Mouse (Mus musculus) adrenal gland, adult 2 months (tissue): ENCODE measurements around the gene Tex35. TPM values are rescaled to one million over a fixed set of nuclear protein-coding genes. Genes with fewer than 3 reads are reported as not detected.
A peak's percentile ranks its signal among the peaks of the same experiment; 100 is the strongest.

ENCODE experiments used
- DNase-seq: peaks from one replicate; pipeline ENCODE4 v3.0.0; 2021
- polyA plus RNA-seq: library from polyadenylated mRNA; depleted of rRNA; stranded (reverse); fragments of >200 nt; gene quantifications from 2 replicates; pipeline ENCODE4 v1.2.3, GENCODE M21; 2012
- total RNA-seq, 2 experiments: library from RNA; stranded (reverse); gene quantifications; 2 replicates each; pipeline ENCODE4 v1.2.3; 2021

Gene Tex35
- total and polyA plus RNA-seq, 3 experiments = not detected

- DNase-seq = peak; percentile 38
These were observed 27.2 kb downstream of the Tex35 start for GRCm38 (mm10) chr1:157081076-157081804.

DNA sequence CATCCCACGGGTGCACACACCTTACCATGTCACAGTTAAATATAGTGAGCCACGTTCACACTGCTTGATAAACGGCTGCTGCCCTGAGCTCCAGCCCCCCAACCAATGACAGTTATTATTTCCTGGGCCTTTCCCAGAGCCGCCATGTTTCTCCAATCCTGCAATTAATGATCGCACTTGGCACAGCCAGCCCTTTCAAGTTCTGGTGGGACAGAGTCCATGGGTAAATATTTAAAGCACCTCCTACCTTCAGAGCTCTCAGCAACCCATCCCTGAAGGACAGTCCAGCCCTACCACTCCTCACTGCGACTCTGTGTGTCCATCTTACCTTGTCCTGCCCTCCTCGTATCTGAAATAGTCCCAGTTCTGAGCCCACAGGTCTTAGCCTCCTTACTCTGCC lies 28.4 kb downstream of the Tex35 start:
- DNase-seq = no peak

GRCm38 (mm10) chr1:157079384-157080025 lies 29.0 kb downstream of the Tex35 start:
- DNase-seq = peak; percentile 64

DNA sequence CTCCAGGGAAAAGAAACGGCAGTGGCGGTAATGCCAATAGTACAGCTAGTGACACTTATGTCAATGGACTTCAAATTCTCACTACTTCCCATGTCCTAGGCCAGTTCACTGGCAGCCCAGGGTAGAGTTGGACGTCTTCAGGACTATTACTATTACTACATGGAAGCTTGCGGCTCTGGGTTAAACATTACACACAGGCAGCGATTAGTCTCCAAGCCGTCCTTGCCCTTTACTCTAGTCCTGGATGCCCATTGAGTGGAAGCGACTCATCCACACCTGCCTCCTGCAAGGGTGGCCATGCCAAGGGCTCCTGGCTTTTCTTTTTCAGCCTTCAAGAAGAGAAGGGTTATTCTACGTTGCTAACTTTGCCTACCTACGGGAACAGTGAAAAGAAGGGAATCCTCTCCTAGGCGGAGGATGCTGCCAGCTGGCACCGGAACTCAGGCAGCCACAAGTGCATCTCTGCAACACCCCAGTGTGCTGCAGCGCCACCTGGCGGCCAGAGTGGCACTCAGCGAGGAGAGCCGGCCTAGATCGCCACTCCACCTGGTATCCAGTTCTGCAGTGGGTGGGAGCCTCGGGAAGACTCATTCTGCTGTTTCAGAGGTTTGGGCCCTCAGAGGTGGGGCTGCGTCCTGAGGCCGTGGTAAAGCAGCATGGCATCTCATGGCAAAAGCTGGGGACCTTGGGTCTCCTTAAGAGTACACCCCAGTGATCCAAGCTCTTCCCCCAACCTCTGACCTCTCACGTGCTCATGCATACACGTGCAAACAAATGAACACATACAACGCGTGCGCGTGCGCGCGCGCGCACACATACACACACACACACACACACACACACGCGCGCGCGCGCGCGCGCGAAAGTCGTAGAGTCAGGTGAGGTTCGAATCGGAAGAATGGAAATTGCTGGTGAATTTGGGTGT lies 31.4 kb downstream of the Tex35 start:
- DNase-seq = peak; percentile 91

DNA sequence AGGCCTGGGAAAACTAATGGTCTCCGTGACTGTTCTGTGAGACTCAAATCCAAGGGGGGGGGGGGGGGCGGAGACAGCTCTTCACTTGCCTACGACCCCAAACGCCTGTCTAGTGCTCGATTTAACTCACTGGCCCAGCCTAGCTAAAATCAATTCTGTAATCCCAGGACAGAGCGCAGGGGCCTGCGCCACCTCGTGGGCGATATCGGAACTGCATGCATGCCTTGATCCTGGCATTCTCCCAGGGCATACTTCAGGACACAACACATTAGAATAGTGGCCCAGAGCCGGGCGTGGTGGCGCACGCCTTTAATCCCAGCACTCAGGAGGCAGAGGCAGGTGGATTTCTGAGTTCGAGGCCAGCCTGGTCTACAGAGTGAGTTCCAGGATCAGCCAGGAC lies 32.2 kb downstream of the Tex35 start:
- DNase-seq = peak; percentile 88

GRCm38 (mm10) chr1:157074937-157075336 lies 33.5 kb downstream of the Tex35 start:
- DNase-seq = peak; percentile 77

DNA sequence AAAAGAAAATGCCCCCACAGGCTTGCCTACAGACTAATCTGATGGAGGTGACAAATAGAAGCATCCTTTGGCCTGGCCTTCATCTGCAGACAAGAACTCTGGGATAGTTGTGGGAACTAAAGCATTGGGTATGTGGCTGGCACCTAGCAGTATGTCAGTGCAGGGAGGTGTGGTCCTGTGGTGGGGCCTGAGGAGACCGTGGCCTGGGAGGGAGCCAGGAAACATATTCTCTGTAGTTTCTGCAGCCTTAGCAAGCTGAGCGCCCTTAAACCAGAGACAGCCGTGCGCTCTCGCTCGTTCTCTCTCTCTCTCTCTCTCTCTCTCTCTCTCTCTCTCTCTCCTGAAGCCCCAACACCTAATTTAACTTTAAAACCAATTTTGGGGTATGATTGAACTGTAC lies 34.1 kb downstream of the Tex35 start:
- no peak for DNase-seq

DNA sequence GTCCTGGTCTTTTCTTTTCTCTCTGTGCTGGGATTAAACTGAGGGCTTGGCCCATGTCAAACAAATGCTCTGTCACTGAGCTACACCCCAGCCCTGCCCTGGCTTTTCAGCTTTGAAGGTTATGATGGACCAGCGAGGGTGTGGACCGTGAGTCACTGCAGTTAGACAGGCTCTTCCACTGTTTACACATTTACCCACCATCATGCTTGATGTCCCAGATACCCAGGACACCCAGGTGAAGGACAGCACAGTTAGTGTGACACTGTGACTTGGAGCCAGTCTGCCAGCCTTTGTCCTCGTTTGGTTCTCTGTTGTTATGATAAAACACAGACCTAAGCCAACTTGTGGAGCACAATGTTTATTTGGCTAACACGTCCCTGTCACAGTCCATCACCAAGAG lies 34.9 kb downstream of the Tex35 start:
- peak; percentile 74 for DNase-seq

DNA sequence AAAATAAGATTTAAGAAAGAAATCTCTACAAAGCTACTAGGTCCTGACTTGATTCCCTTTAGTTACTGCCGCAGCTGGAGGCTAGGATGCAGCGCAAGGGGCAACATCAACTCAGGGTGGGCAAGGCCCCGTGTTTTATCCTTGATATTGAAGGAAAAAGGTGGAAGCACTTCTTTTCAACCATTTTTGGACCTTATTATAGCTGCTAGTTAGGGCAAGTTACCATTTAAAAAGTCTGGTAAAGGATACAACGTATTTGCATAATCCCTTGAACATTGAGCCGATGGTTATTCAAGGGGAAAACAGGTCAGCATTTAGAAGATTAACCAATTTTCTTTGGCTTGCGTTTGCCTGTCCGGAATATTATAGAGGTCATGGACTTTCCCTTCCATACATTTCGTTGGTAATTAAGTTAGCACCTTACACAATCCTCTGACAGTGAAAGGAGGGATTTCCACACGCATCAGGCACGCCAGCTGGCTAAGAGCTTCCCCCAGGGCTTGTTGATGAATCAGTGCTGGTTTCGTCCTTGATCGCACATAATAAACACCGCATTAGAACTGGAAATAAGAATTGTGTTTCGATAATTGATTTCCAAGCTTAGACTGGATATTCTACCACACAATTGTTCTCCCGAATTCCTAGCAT lies 39.2 kb downstream of the Tex35 start:
- DNase-seq = no peak

DNA sequence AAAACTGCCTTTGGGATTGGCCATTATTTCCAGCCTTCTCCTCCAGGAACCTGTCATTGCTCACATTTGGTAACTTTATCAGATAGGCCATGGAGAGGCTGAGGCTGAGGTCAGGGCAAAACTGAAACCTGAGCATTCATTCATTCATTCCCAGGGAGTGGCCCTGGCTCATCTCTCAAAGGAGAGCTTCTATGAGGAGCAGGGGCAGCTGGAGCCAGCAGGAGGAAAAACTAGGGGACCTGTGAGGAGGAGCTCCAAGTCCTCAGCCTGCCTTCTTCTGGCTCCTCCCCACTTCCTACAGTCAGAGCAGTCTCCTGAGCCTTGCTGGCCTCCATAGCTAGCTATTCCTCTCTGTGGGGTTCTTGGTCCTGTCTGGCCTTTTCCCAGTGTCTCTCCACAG lies 40.2 kb downstream of the Tex35 start:
- DNase-seq = no peak

- no peak for DNase-seq
These were observed 42.4 kb downstream of the Tex35 start for GRCm38 (mm10) chr1:157065819-157066730.

- peak; percentile 35 for DNase-seq
These were observed 45.0 kb downstream of the Tex35 start for GRCm38 (mm10) chr1:157063318-157064115.

GRCm38 (mm10) chr1:157062445-157062825 lies 46.0 kb downstream of the Tex35 start:
- DNase-seq = peak; percentile 47

GRCm38 (mm10) chr1:157061800-157062444 lies 46.6 kb downstream of the Tex35 start:
- no peak for DNase-seq

DNA sequence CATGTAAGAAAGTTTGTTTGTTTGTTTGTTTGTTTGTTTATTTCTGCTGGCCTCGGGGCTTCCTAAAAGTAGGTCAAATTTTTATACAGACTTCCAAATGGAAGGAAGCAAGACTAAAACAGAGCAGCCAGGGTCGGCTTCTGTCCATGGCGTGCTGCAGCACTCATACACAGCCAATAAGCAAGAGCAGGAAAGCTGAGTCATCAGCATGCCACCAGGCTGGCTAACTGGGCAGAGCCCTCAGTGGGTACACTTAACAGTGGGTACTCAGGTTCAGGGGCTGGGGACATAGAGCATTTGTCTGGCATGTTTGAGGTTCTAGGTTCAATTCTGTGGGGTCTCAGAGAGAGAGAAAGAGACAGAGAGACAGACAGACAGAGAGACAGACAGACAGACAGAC lies 47.3 kb downstream of the Tex35 start:
- peak; percentile 39 for DNase-seq

- DNase-seq = no peak
These were observed 47.9 kb downstream of the Tex35 start for GRCm38 (mm10) chr1:157060441-157061135.

DNA sequence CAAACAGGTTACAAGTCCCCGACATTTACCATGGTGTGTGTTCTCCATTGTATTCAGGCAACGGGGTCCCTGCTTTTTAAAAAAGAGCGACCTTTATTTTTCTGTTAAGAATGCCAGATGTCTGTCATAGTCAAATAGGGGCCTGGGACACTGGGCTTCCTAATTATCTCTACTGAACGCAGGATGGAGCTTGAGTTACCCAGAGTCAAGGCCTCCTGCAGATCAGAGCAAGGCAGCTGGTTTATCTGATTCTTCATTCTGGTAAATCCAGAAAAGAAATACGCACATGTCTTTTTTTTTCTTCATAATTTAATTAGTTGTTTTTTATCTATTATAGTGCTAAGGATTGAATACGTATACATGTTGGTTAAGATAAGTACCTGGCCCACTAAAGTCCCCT lies 52.6 kb downstream of the Tex35 start:
- no peak for DNase-seq

- DNase-seq = no peak
These were observed 53.1 kb downstream of the Tex35 start for GRCm38 (mm10) chr1:157055288-157055831.

- no peak for DNase-seq
These were observed 53.8 kb downstream of the Tex35 start for GRCm38 (mm10) chr1:157054659-157055058.
